Mouse (Mus musculus): ENCODE results near the gene Mrtfb.

Mrtfb gene

DNA sequence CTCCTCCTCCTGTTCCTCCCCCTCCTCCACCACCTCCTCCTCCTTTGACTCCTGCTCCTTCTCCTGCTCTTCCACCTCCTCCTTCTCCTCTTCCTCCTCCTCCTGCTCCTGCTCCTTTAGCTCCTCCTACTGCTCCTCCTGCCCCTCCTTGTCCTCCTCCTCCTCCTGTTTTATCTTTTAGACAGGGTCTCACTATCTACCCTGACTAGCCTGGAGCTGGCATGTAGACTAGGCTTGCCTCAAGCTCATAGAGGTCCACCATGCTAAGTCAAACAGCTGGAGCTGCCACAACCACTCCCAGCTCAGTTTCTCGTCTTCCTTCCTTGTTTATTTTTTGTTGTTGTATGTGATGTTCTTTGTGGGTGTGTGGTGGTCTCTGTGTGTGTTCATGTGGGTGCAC lies 187.5 kb downstream of the Mrtfb start:
- no peak for DNase-seq (ENCODE audit: low spot score)

DNA sequence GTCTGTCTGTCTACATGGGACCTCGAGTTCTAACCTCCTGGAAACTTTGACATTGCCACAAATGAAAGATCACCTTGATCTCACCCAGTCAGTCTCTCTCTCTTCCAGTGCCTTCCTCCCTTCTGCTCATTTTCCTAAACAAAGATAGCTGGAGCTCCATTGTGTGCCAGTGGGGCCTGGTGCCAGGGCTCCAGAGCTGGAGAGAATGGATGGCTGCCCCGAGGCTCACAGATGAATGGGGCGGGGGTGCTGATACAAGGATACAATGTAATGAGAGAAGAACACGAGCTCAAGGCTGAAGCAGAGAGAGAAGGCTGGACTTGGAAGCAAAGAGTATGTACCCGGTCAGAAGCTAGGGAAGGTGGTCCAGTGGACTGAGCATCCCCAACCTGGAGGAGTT lies 189.2 kb downstream of the Mrtfb start:
- DNase-seq (ENCODE audit: low spot score), result no peak

DNA sequence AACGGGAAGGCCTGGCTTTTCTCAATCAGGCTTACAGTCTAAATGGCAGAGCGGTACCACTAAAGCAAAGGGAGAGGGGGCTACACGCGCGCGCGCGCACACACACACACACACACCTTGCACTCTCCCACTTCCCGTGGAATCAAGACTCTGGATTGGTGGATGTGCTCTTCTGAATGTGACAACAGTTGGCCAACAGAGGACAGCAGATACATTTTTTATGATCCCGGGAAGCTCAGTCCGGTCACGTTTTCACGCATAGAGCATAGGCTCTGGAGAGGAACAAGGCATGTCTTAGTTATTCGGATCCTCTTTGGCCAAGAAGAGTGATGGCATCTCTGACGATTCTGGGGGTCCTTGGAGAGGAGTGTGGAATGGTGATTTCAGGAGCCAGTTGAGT lies 190.2 kb downstream of the Mrtfb start:
- DNase-seq (ENCODE audit: low spot score), result no peak

DNA sequence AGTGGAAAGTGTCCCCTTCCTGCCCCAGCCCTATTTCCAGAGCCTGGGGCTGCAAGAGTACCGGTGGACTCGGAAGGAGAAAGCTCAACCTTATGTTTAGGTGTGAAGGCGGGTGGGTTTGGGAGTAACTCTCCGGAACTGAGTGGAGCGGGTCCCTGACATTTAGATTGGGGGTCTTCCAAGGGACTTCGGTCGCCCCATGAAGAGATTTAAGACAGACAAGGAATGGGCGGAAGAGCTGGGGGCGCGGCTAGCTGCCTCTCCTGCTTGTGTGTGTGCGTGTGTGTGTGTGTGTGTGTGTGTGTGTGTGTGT lies 190.6 kb downstream of the Mrtfb start:
- no peak for DNase-seq (ENCODE audit: low spot score)

DNA sequence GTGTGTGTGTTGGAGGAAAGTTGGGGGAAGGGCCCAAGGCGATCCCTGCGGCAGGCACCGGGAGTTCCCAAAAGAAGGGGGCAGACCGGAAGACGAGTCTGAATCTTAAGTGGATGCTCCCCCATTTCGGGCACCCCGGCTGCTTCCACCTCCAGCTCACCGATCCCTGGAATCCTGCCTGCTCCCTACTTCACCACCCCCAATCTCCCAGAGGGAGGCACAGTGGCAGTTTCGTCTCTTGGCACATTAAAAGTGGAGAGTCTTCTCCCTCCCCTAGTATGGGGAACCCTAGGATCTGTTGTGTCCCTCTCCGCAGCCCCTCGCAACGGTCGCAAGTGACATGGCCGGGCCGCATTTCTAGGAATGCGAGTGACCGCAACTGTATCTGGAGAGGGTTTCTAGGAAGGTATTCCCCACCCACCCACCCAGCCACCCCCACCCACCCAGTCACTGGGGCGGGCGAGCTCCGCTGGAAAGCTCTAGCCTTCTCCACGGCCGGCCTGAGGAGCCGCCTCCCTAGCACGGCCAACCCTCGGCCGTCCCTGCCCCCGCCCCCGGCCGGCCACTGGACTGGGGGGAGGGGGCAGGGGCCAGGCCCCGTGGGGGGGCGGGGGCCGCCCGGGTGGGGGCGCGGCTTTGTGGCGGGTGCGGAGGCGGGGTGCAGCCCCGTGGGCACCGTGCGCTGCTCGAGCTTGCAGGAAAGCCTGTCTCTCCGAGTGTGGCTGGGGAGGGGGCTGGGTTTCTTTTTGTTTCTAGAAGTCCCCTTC lies 191.2 kb downstream of the Mrtfb start:
- DNase-seq (ENCODE audit: low spot score), result no peak

DNA sequence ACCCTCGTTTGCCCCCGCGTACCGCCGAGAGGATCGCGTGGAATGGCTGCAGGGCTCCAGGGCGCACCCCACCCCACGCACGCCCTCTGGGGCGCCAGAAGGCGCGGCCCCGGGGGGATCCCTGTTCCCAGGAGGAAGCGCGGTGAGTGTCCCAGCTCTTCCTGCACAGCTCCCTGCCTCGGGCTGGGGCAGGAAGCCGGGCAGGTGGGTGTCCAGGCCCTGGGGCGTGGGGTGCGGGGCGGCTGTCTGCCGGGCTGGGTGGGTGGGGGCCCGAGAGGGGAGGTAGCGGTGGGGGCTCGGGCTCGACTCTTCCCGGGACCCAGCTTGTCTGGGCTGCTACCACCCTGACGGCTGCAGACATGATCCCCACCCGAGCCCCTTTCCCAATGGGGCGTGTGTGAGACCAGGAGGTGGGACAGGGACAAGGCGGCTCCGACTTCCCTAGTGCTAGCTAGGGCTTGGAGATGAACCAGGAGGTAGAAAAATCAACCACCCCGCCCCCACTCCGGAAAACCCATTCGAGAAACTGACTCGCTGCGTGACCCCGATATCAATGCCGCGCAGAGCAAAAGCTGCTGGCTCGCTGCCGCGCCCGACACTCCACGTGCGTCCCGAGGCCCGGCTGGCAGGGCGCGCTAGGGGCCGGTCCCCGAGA lies 191.9 kb downstream of the Mrtfb start:
- no peak for DNase-seq (ENCODE audit: low spot score)

DNA sequence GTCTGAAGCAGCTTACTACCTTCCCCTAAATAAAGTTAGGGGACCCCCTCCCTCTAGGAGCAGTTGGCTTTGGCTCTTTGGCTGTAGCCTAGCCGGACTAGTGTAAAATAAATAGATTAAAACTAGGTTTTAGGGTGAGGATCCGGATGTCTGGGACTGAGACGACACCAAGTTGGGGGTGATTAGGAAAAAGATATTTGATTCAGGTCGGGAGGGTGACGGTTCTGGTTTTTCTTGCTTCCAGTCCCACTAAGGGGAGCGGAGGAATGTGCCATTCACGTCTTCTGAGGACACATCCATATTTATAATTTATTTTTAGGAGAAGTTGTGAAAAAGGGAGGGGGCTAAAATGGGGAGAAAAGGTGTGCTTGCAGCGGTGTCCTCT lies 192.4 kb downstream of the Mrtfb start:
- DNase-seq (ENCODE audit: low spot score), result no peak

DNA sequence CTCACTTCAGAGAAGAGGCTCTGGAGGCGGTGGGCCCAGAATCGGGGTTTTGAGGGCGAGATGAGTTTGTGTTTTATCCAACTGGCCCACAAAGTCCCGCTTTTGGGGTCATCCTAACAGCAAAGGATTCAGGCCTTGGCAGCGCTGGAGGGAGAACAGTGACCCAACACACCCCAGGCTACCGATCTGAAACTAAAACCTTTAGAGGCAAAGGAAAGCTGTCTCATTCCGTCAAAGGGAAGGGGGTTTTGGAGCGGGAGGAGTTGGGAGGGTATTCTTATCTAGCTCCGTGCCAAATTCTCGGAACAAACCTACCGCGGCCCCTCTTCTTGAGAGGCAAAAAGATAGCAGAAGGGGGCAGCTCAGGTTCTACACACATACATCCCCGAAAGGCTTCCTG lies 193.2 kb downstream of the Mrtfb start:
- no peak for DNase-seq (ENCODE audit: low spot score)

DNA sequence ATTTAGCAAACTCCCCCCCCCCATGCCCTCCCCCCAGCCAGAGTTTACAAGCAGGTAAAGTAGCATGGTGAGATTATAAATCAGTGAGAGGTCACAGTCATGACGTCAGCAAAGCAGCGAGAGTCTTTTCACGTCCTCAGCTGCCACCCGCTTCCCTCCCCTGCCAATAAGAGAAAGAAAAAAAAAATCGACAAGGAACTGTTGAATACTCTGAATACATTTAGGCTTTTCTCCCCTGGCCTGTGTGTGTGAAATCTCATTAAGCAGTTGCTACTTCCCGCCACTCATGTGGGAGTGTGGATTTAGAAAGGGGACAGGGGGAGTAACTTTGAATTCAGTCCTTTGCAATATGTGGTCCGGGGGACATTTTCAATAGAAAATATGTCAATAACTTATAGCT lies 194.6 kb downstream of the Mrtfb start:
- no peak for DNase-seq (ENCODE audit: low spot score)

DNA sequence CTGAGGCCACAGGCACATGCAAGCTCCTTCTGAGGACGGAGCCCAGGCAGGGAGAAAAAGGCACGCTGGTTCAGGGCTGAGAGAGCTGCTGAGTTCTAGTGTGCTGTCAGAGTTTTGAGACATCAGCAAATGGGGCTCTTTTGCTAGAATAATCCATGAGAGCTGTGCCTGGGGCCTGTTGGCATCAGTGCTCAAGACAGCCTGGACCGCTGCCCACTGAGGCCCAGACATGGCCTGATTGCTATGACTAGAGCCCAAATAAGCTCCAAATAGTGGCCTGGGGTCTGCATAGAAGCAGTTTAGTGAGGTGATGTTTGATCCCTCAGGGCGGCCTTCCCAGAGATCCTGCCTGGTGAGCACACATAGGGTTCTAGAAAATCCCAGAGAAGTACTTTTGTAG lies 195.7 kb downstream of the Mrtfb start:
- DNase-seq (ENCODE audit: low spot score), result no peak

DNA sequence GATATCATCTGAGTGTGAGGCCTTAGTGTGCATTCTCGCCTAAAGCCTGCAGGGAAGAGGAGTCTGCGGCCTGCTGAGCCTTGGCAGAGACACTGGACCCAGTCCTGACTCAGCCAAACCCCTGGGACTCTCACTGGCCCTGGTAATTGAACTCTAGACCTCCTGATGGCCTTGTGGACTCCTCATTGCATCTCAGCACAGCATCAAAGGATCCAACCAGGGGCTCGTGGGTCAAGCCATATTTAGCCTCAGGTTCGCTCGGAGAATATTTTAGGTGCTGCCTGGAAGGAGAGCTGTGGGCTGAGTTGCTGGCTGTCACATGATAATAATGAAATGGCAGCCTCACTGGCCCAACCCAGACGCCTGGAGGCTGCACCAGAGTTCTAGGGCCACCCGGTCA lies 196.4 kb downstream of the Mrtfb start:
- no peak for DNase-seq (ENCODE audit: low spot score)

DNA sequence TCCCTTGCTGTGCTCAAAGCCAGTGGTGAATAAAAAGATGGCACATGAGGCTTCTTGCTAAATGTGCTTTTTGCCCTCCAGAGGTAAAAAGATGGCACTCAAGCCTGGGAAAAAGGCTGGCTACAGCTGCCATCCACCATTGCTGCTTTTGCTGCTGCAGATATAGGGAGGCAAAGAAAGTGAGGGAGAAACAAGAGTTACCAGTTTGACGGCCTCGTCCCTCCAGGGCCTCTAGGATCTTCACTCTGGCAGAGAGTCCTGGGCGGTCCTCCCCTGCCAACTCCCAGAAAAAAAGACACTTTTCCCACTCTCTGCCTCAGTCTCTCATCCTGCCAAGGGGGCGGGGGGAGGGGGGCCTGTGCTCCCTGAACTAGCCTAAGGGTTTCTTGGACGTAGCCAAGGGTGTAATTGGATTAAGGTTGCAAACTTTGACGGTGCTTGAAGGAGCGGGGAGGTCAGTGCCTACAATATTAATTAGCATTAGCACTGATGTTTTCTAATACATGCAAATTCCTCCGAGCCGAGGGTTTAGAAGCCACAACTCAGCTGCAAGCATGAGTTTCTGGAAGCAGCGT lies 197.8 kb downstream of the Mrtfb start:
- no peak for DNase-seq (ENCODE audit: low spot score)

DNA sequence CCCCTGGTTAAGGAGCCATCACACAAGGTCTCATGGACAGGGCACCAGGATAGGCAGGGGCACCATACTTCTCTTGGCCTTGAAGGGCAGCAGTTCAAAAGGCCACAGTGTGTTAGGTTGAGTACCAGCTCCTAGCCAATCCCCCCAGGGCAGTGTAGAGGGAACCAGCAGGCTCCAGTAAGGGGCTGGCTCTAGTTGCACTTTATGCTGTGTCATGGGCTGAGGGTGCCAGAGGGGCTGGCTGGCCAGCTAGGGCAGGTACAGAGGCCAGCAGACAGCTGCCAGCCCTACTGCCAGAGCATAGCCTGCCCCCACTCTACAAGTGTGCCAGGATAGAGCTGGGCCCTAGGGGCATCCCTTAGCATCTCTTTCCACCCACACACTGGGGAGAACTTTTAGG lies 199.3 kb downstream of the Mrtfb start:
- DNase-seq (ENCODE audit: low spot score), result no peak

DNA sequence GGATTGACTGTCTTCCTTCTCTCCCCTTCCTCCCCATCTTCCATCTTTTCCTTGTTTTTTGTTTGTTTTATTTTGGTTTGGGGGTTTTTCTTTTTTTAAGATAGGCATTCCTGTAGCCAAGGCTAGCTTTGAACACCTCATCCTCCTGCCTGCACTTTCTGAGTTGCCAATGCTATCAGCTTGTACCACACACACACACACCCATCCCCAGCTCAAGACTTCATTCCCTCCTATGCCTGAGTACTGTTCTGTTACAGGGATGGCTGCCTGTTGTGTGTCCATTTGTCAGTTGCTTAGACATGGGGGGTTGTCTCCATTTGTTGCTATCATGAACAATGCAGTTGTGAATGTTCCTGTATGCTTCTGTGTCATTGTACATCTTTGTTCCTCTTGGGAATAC lies 202.3 kb downstream of the Mrtfb start:
- DNase-seq (ENCODE audit: low spot score), result no peak

DNA sequence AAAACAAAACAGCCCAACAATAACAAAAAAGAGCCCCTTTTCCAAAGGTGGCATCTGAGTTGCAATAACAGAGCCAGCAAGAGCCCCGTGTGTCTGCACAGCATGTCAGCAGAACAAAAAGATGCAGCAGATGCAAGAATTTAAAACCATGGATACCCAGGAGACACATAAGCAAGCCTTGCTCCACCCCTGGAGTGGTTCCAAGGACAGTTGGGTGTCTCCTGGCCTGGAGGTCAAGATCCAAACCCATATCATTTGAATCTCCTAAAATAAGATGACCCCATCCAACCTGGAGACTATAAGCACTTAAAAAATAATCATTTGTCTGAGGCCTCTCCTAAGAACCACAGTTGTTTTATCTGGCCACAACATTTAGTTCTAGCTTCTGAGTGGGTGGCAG lies 203.8 kb downstream of the Mrtfb start:
- no peak for DNase-seq (ENCODE audit: low spot score)

DNA sequence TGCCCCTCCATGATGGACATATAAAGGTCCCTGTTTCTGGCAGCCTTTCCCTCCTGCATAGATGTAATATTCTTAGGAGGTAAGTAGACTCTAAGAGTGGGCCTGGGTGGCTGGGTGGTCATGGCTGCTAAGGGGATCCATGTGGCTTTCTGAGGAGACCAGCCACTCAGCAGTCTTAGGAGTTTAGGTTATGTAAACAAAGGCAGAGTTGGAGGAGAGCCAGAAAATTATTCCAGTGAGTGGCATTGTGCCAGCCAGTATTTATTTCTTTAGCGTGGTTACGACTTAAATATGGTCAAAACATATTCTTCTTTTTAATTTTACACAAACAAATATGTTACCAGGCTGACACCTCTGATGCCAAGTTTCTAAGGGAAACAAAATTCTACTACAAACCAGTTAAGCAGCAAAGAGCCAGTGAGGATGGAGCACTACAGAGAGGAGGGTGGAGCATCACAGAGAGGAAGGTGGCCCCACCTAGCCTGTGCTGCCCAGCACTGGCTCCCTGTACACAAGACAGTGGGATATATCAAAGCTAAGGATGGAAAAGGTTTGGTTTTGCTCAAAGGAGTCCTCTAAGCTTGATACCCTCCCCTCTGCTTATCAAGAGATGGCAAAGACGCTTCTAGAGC lies 204.6 kb downstream of the Mrtfb start:
- no peak for DNase-seq (ENCODE audit: low spot score)

DNA sequence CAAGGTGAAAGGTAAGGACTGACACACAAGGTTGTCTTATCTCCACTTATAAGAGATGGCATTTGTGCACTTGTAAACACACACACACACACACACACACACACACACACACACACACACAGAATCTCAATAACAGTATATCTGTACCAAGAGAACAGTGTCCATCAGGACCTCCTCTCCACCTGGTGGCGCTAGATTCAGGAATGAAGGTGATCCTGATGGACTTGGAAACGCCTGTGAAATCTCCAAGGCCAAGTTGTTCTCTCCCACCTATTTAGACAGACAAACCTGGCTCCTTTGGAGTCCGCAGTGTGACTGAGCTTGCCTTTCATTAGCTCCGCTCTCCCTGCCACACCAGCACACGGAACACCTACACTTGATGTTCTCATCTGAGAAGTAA lies 208.4 kb downstream of the Mrtfb start:
- no peak for DNase-seq (ENCODE audit: low spot score)
